Mouse (Mus musculus) heart, postnatal 14 days (tissue): Measurements from ENCODE around the gene Magi2. TPM values are rescaled to one million over a fixed set of nuclear protein-coding genes. Genes with fewer than 3 reads are reported as not detected.
A peak's percentile ranks its signal among the peaks of the same experiment; 100 is the strongest.

Source experiments
- DNase-seq, 2 experiments: peaks; one replicate each; pipeline ENCODE4 v3.0.0; 2021 to 2022
- intact Hi-C: fragments of 180-260 bp; cut with DNase I; formaldehyde crosslinking; loops from one replicate; pipeline ENCODE4 v1.15.1; 2025
- total RNA-seq, 2 experiments: library from RNA; stranded (reverse); gene quantifications; 2 replicates each; pipeline ENCODE4 v1.2.3; 2021

The Magi2 gene
- total RNA-seq, 2 experiments from 2014 or later: 3.5 to 5.9 TPM

GRCm38 (mm10) chr5:20620596-20621511, 1394.0 kb downstream of the Magi2 start:
- peak in 1 of 2 experiments; percentile 16 for DNase-seq
- intact Hi-C loops: no loop called here

GRCm38 (mm10) chr5:20622417-20622816, 1395.6 kb downstream of the Magi2 start:
- intact Hi-C loops: no loop called here
- no peak for DNase-seq

- no peak for DNase-seq
- intact Hi-C loops: no loop called here
Observed at GRCm38 (mm10) chr5:20622837-20623573, 1396.2 kb downstream of the Magi2 start.

- intact Hi-C loops: no loop called here
- no peak for DNase-seq
Observed at GRCm38 (mm10) chr5:20625117-20625516, 1398.3 kb downstream of the Magi2 start.

GRCm38 (mm10) chr5:20628954-20629601, 1402.2 kb downstream of the Magi2 start:
- intact Hi-C loops: no loop called here
- no peak for DNase-seq

- intact Hi-C loops: loop anchor here (10.0 kb wide), 1 partner anchor 1109 kb away; no protein-coding TSS in a partner anchor
- DNase-seq: no peak
Observed at GRCm38 (mm10) chr5:20634046-20634769, 1407.4 kb downstream of the Magi2 start.

- no peak for DNase-seq
- intact Hi-C loops: loop anchor here (10.0 kb wide), 1 partner anchor 1110 kb away; no protein-coding TSS in a partner anchor
Observed at GRCm38 (mm10) chr5:20634822-20635221, 1408.0 kb downstream of the Magi2 start.

GRCm38 (mm10) chr5:20637300-20637989, 1410.6 kb downstream of the Magi2 start:
- DNase-seq: peak in 1 of 2 experiments; percentile 12
- intact Hi-C loops: loop anchor here (10.0 kb wide), 1 partner anchor 1113 kb away; no protein-coding TSS in a partner anchor

GRCm38 (mm10) chr5:20642196-20642595, 1415.4 kb downstream of the Magi2 start:
- intact Hi-C loops: no loop called here

GRCm38 (mm10) chr5:20643741-20644140, 1416.9 kb downstream of the Magi2 start:
- no peak for DNase-seq
- intact Hi-C loops: no loop called here

More at GRCm38 (mm10) chr5:20642196-20642595, 1415.4 kb downstream of the Magi2 start:
- no peak for DNase-seq

- DNase-seq: no peak
- intact Hi-C loops: no loop called here
Observed at GRCm38 (mm10) chr5:20646947-20647346, 1420.1 kb downstream of the Magi2 start.

GRCm38 (mm10) chr5:20653425-20654185, 1426.8 kb downstream of the Magi2 start:
- intact Hi-C loops: no loop called here
- DNase-seq: no peak

- intact Hi-C loops: no loop called here
- no peak for DNase-seq
Observed at GRCm38 (mm10) chr5:20654766-20655472, 1428.1 kb downstream of the Magi2 start.

- no peak for DNase-seq
- intact Hi-C loops: no loop called here
Observed at GRCm38 (mm10) chr5:20657056-20657455, 1430.2 kb downstream of the Magi2 start.

- DNase-seq: no peak
- intact Hi-C loops: no loop called here
Observed at GRCm38 (mm10) chr5:20667601-20668000, 1440.8 kb downstream of the Magi2 start.

GRCm38 (mm10) chr5:20668736-20669355, 1442.0 kb downstream of the Magi2 start:
- intact Hi-C loops: no loop called here
- DNase-seq: no peak

GRCm38 (mm10) chr5:20669456-20669855, 1442.6 kb downstream of the Magi2 start:
- DNase-seq: no peak
- intact Hi-C loops: no loop called here

GRCm38 (mm10) chr5:20671826-20672225, 1445.0 kb downstream of the Magi2 start:
- DNase-seq: peak in 1 of 2 experiments; percentile 5
- intact Hi-C loops: no loop called here
